Mouse (Mus musculus): Measurements from ENCODE around the gene Nudcd3. TPM values are rescaled to one million over a fixed set of nuclear protein-coding genes. Genes with fewer than 3 reads are reported as not detected.

Nudcd3 gene
- total and polyA plus RNA-seq, 3 experiments = 30.7 to 82.2 (median 35.6) TPM

DNA sequence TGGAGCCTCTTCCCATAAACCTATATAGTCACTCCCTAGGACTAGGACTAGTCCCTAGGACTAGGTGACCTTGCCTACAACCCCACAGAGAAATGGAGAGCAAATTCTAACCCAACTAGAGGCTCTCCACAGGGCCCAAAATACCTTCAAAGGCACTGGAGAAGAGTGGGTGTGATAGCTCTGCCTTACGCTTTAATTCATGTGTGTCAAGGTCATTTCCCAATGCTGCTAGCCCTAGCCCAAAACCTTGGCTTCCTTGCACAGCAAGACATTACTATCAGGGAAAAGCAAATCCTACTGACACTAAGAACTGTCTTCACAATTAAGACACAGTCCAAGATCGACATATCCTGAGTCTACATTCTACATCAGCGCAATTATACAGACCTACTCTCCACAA lies 37.2 kb downstream of the Nudcd3 start:
- H3K9me3 ChIP-seq (replicated peaks; ENCODE audit: low read length) = no peaks in the 10 kb centered on the region
- dilution Hi-C loops (cut with MboI; ENCODE audit: extremely low pct_ligation_motif_present, extremely low pct_unique_long_range_greater_than_20kb, low sequenced_read_pairs) = no loop called here
- H3K4me2 ChIP-seq (ENCODE audit: insufficient read depth, low read depth, poor library complexity, severe bottlenecking) = no peak overlapping the region
- H3K9ac ChIP-seq (ENCODE audit: insufficient read depth, low read depth) = no peak overlapping the region
- H3K36me3 ChIP-seq (replicated peaks in 1 of 2; ENCODE audit: control insufficient read depth in 1 of 2, insufficient read depth in 1 of 2, low read length in 1 of 2) = peaks cover 0 to 44% of the 10 kb centered on the region in 2 experiments
- H3K4me1 ChIP-seq (ENCODE audit: control insufficient read depth in 1 of 2, insufficient read depth in 2 of 2) = peaks cover 0 to 46% of the 10 kb centered on the region in 2 experiments; a peak in 3 of 4 replicates
- H3K27ac ChIP-seq (ENCODE audit: insufficient read depth, low read depth) = no peak overlapping the region
- no peak for TF ChIP-seq IRF4 (IDR thresholded peaks at IDR 0.05; ENCODE audit: low read depth, low read length)
- TF ChIP-seq BHLHE40 (IDR thresholded peaks at IDR 0.05; ENCODE audit: low read depth, low read length) = no peak
- TF ChIP-seq ETS1 (conservative IDR thresholded peaks at IDR 0.05; ENCODE audit: low read depth, low read length) = no peak
- no peak for TF ChIP-seq HCFC1 (IDR thresholded peaks at IDR 0.05; ENCODE audit: low read depth, low read length)
- TF ChIP-seq NRF1 (IDR thresholded peaks at IDR 0.05; ENCODE audit: low read depth, low read length) = no peak
- no peak for TF ChIP-seq PAX5 (IDR thresholded peaks at IDR 0.05; ENCODE audit: low read length)
- TF ChIP-seq POLR2A (IDR thresholded peaks at IDR 0.05; ENCODE audit: low read depth, low read length) = no peak
- TF ChIP-seq USF2 (conservative IDR thresholded peaks at IDR 0.05; ENCODE audit: low read depth, low read length) = no peak
- no peak for TF ChIP-seq ZKSCAN1 (IDR thresholded peaks at IDR 0.05; ENCODE audit: borderline replicate concordance, low read depth, low read length)
- no peak for TF ChIP-seq MEF2A (IDR thresholded peaks at IDR 0.05; ENCODE audit: borderline replicate concordance, low read depth, low read length)
- no peak for TF ChIP-seq SIN3A (IDR thresholded peaks at IDR 0.05; ENCODE audit: low read length)
- TF ChIP-seq E2F4 (IDR thresholded peaks at IDR 0.05; ENCODE audit: insufficient replicate concordance, low read depth, low read length) = no peak
- no peak for TF ChIP-seq MAFK (IDR thresholded peaks at IDR 0.05; ENCODE audit: insufficient replicate concordance, low read length)
- no peak for TF ChIP-seq MYC (IDR thresholded peaks at IDR 0.05; ENCODE audit: low read depth, low read length)
- TF ChIP-seq ZMIZ1 (IDR thresholded peaks at IDR 0.05; ENCODE audit: low read depth, low read length) = no peak
- no peak for TF ChIP-seq CHD2 (IDR thresholded peaks at IDR 0.05; ENCODE audit: low read length)
- no peak for DNase-seq (ENCODE audit: extremely low read depth)
- in situ Hi-C loops (cut with MboI; ENCODE audit: low pct_ligation_motif_present, low pct_unique_long_range_greater_than_20kb, low sequenced_read_pairs) = no loop called here
- H3K4me3 ChIP-seq (replicated peaks in 1 of 3; ENCODE audit: low read depth in 2 of 3, low read length in 2 of 3, poor library complexity in 1 of 3) = no peak overlapping the region
- H3K79me2 ChIP-seq (replicated peaks; ENCODE audit: control insufficient read depth, extremely low read depth, insufficient read depth, poor library complexity, severe bottlenecking) = peaks cover 17% of the 10 kb centered on the region
- no peaks in the 10 kb centered on the region for H3K27me3 ChIP-seq (replicated peaks)

DNA sequence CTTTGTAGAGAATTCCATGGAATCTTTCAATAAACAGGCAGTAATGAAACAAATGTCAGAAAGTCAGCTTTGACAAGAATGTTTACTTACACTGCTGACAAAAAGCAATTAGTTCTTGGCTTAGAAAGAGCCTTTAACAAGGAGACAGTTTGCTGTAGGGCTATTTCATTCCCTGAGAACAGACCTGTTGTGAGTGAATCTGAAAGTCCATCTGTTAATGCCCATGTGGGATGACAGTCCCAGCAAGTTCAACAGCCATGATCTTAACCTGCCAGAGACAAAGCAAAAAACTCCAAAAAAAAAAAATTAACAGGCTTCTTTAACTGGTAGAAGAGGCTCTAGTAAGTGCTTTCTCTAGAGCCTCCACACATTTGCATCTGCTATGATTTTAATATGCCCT lies 38.7 kb downstream of the Nudcd3 start:
- H3K4me2 ChIP-seq (ENCODE audit: insufficient read depth, low read depth, poor library complexity, severe bottlenecking) = no peak overlapping the region
- H3K4me3 ChIP-seq (replicated peaks in 1 of 3; ENCODE audit: low read depth in 2 of 3, low read length in 2 of 3, poor library complexity in 1 of 3) = no peak overlapping the region
- H3K9ac ChIP-seq (ENCODE audit: insufficient read depth, low read depth) = no peak overlapping the region
- in situ Hi-C loops (cut with MboI; ENCODE audit: low pct_ligation_motif_present, low pct_unique_long_range_greater_than_20kb, low sequenced_read_pairs) = no loop called here
- H3K9me3 ChIP-seq (replicated peaks; ENCODE audit: low read length) = peaks cover 2% of the 10 kb centered on the region
- peaks cover 0 to 43% of the 10 kb centered on the region in 2 experiments for H3K36me3 ChIP-seq (replicated peaks in 1 of 2; ENCODE audit: control insufficient read depth in 1 of 2, insufficient read depth in 1 of 2, low read length in 1 of 2)
- H3K27ac ChIP-seq (ENCODE audit: insufficient read depth, low read depth) = no peak overlapping the region
- H3K4me1 ChIP-seq (ENCODE audit: control insufficient read depth in 1 of 2, insufficient read depth in 2 of 2) = peaks cover 0 to 46% of the 10 kb centered on the region in 2 experiments; a peak in 3 of 4 replicates
- no peak for DNase-seq (ENCODE audit: extremely low read depth)
- no peaks in the 10 kb centered on the region for H3K27me3 ChIP-seq (replicated peaks)
- dilution Hi-C loops (cut with MboI; ENCODE audit: extremely low pct_ligation_motif_present, extremely low pct_unique_long_range_greater_than_20kb, low sequenced_read_pairs) = no loop called here
- peaks cover 13% of the 10 kb centered on the region for H3K79me2 ChIP-seq (replicated peaks; ENCODE audit: control insufficient read depth, extremely low read depth, insufficient read depth, poor library complexity, severe bottlenecking)
- no peak for TF ChIP-seq NELFE (IDR thresholded peaks at IDR 0.05; ENCODE audit: low read depth, low read length)
- no peak for TF ChIP-seq JUN (IDR thresholded peaks at IDR 0.05; ENCODE audit: insufficient read depth, low read depth, low read length)
- TF ChIP-seq GABPA (IDR thresholded peaks at IDR 0.05; ENCODE audit: insufficient replicate concordance, low read depth, low read length) = no peak
- TF ChIP-seq USF2 (conservative IDR thresholded peaks at IDR 0.05; ENCODE audit: low read depth, low read length) = no peak
- no peak for TF ChIP-seq TBP (conservative IDR thresholded peaks at IDR 0.05; ENCODE audit: low read depth, low read length)
- no peak for TF ChIP-seq EP300 (IDR thresholded peaks at IDR 0.05; ENCODE audit: low read length)
- no peak for TF ChIP-seq NRF1 (IDR thresholded peaks at IDR 0.05; ENCODE audit: low read depth, low read length)
- no peak for TF ChIP-seq PAX5 (IDR thresholded peaks at IDR 0.05; ENCODE audit: low read length)
- TF ChIP-seq POLR2A (IDR thresholded peaks at IDR 0.05; ENCODE audit: low read depth, low read length) = no peak
- TF ChIP-seq MAFK (IDR thresholded peaks at IDR 0.05; ENCODE audit: insufficient replicate concordance, low read length) = no peak
- no peak for TF ChIP-seq E2F4 (IDR thresholded peaks at IDR 0.05; ENCODE audit: insufficient replicate concordance, low read depth, low read length)
- no peak for TF ChIP-seq POLR2AphosphoS2 (IDR thresholded peaks at IDR 0.05; ENCODE audit: low read depth, low read length)
- TF ChIP-seq CHD1 (IDR thresholded peaks at IDR 0.05; ENCODE audit: low read depth, low read length) = no peak
- TF ChIP-seq ZKSCAN1 (IDR thresholded peaks at IDR 0.05; ENCODE audit: borderline replicate concordance, low read depth, low read length) = no peak
- no peak for TF ChIP-seq CHD2 (IDR thresholded peaks at IDR 0.05; ENCODE audit: low read length)
- no peak for TF ChIP-seq MEF2A (IDR thresholded peaks at IDR 0.05; ENCODE audit: borderline replicate concordance, low read depth, low read length)
- no peak for TF ChIP-seq ZNF384 (IDR thresholded peaks at IDR 0.05; ENCODE audit: low read depth, low read length)
- TF ChIP-seq JUND (conservative IDR thresholded peaks at IDR 0.05; ENCODE audit: low read depth, low read length) = no peak
